Mouse (Mus musculus): Measurements from ENCODE around the gene Ptar1. TPM values are rescaled to one million over a fixed set of nuclear protein-coding genes. Genes with fewer than 3 reads are reported as not detected.
"Not testable (repeated sequence)": the region's sequence is repeated elsewhere in the genome, so short reads cannot be mapped to it uniquely, and the experiment has no call there.

Gene Ptar1
- total and polyA plus RNA-seq, 2 experiments from 2014 or later: 4.1 to 17.0 TPM

GRCm38 (mm10) chr19:23653154-23653553, 34.1 kb upstream of the Ptar1 start:
- Histone ChIP-seq H3K4me2 (ENCODE audit: low read depth, low read length) (no peak overlapping the region), H3K9me3 (replicated peaks; ENCODE audit: control insufficient read depth, low read length) (no peaks in the 10 kb centered on the region), H3K27me3 (ENCODE audit: control insufficient read depth, insufficient read depth, low read length) (no peaks in the 10 kb centered on the region), H3K27ac (ENCODE audit: low read depth) (no peak overlapping the region), H3K4me3 (ENCODE audit: low read depth, low read length) (no peak overlapping the region), H3K36me3 (replicated peaks; ENCODE audit: control insufficient read depth, insufficient read depth, low read length) (no peaks in the 10 kb centered on the region), H3K4me1 (ENCODE audit: control insufficient read depth, insufficient read depth) (no peaks in the 10 kb centered on the region; the same call in 1 of the 2 replicates), H3K9ac (replicated peaks; ENCODE audit: low read depth, low read length) (no peak overlapping the region)
- TF ChIP-seq CTCF (IDR thresholded peaks at IDR 0.05; ENCODE audit: low read depth) (no peak), EP300 (IDR thresholded peaks at IDR 0.05; ENCODE audit: low read depth) (no peak)
- WGBS: 88% methylated on average over 5 of the region's 5 CpGs
- ATAC-seq (ENCODE audit: insufficient read depth, low read depth): no peak
- no peak for DNase-seq (ENCODE audit: low spot score)

- ATAC-seq (ENCODE audit: insufficient read depth, low read depth) (no peak), DNase-seq (ENCODE audit: low spot score) (no peak)
- Histone ChIP-seq H3K27me3 (ENCODE audit: control insufficient read depth, insufficient read depth, low read length) (no peaks in the 10 kb centered on the region), H3K9me3 (replicated peaks; ENCODE audit: control insufficient read depth, low read length) (no peaks in the 10 kb centered on the region), H3K36me3 (replicated peaks; ENCODE audit: control insufficient read depth, insufficient read depth, low read length) (no peaks in the 10 kb centered on the region), H3K27ac (ENCODE audit: low read depth) (no peak overlapping the region), H3K4me1 (ENCODE audit: control insufficient read depth, insufficient read depth) (no peaks in the 10 kb centered on the region; the same call in 1 of the 2 replicates), H3K4me3 (ENCODE audit: low read depth, low read length) (no peak overlapping the region), H3K9ac (replicated peaks; ENCODE audit: low read depth, low read length) (no peak overlapping the region), H3K4me2 (ENCODE audit: low read depth, low read length) (no peak overlapping the region)
- TF ChIP-seq CTCF (IDR thresholded peaks at IDR 0.05; ENCODE audit: low read depth) (no peak), EP300 (IDR thresholded peaks at IDR 0.05; ENCODE audit: low read depth) (no peak)
- WGBS: 27% methylated on average over 12 of the region's 12 CpGs
These were observed 29.8 kb upstream of the Ptar1 start for GRCm38 (mm10) chr19:23657261-23657932.

GRCm38 (mm10) chr19:23658350-23658749, 28.9 kb upstream of the Ptar1 start:
- Histone ChIP-seq H3K4me3 (ENCODE audit: low read depth, low read length) (no peak overlapping the region), H3K9ac (replicated peaks; ENCODE audit: low read depth, low read length) (no peak overlapping the region), H3K27ac (ENCODE audit: low read depth) (no peak overlapping the region), H3K27me3 (ENCODE audit: control insufficient read depth, insufficient read depth, low read length) (no peaks in the 10 kb centered on the region), H3K4me2 (ENCODE audit: low read depth, low read length) (no peak overlapping the region), H3K4me1 (ENCODE audit: control insufficient read depth, insufficient read depth) (no peaks in the 10 kb centered on the region; the same call in 1 of the 2 replicates), H3K36me3 (replicated peaks; ENCODE audit: control insufficient read depth, insufficient read depth, low read length) (no peaks in the 10 kb centered on the region), H3K9me3 (replicated peaks; ENCODE audit: control insufficient read depth, low read length) (no peaks in the 10 kb centered on the region)
- no peak for TF ChIP-seq CTCF (IDR thresholded peaks at IDR 0.05; ENCODE audit: low read depth)
- TF ChIP-seq EP300 (IDR thresholded peaks at IDR 0.05; ENCODE audit: low read depth): no peak
- WGBS: 77% methylated on average over 4 of the region's 4 CpGs
- DNase-seq (ENCODE audit: low spot score): no peak
- no peak for ATAC-seq (ENCODE audit: insufficient read depth, low read depth)

- H3K36me3 ChIP-seq (replicated peaks; ENCODE audit: control insufficient read depth, insufficient read depth, low read length): no peaks in the 10 kb centered on the region
- no peak for DNase-seq (ENCODE audit: low spot score)
- H3K9ac ChIP-seq (replicated peaks; ENCODE audit: low read depth, low read length): no peak overlapping the region
- H3K27ac ChIP-seq (ENCODE audit: low read depth): no peak overlapping the region
- ATAC-seq (ENCODE audit: insufficient read depth, low read depth): no peak
- H3K9me3 ChIP-seq (replicated peaks; ENCODE audit: control insufficient read depth, low read length): no peaks in the 10 kb centered on the region
- H3K4me1 ChIP-seq (ENCODE audit: control insufficient read depth, insufficient read depth): no peaks in the 10 kb centered on the region
- H3K4me2 ChIP-seq (ENCODE audit: low read depth, low read length): no peak overlapping the region
- 80% methylated on average over 7 of the region's 7 CpGs for WGBS
- TF ChIP-seq EP300 (IDR thresholded peaks at IDR 0.05; ENCODE audit: low read depth): no peak
- no peak for TF ChIP-seq CTCF (IDR thresholded peaks at IDR 0.05; ENCODE audit: low read depth)
- no peak overlapping the region for H3K4me3 ChIP-seq (ENCODE audit: low read depth, low read length)
- H3K27me3 ChIP-seq (ENCODE audit: control insufficient read depth, insufficient read depth, low read length): no peaks in the 10 kb centered on the region
These were observed 23.1 kb upstream of the Ptar1 start for GRCm38 (mm10) chr19:23664083-23664482.

GRCm38 (mm10) chr19:23668142-23668655, 19.0 kb upstream of the Ptar1 start:
- no peak for DNase-seq (ENCODE audit: low spot score)
- TF ChIP-seq EP300 (IDR thresholded peaks at IDR 0.05; ENCODE audit: low read depth) (no peak), CTCF (IDR thresholded peaks at IDR 0.05; ENCODE audit: low read depth) (no peak)
- Histone ChIP-seq H3K27ac (ENCODE audit: low read depth) (no peak overlapping the region), H3K36me3 (replicated peaks; ENCODE audit: control insufficient read depth, insufficient read depth, low read length) (no peaks in the 10 kb centered on the region), H3K4me2 (ENCODE audit: low read depth, low read length) (no peak overlapping the region), H3K27me3 (ENCODE audit: control insufficient read depth, insufficient read depth, low read length) (no peaks in the 10 kb centered on the region), H3K9me3 (replicated peaks; ENCODE audit: control insufficient read depth, low read length) (no peaks in the 10 kb centered on the region), H3K9ac (replicated peaks; ENCODE audit: low read depth, low read length) (no peak overlapping the region), H3K4me1 (ENCODE audit: control insufficient read depth, insufficient read depth) (no peaks in the 10 kb centered on the region), H3K4me3 (ENCODE audit: low read depth, low read length) (no peak overlapping the region)
- ATAC-seq (ENCODE audit: insufficient read depth, low read depth): no peak
- WGBS: 76% methylated on average over 6 of the region's 6 CpGs

GRCm38 (mm10) chr19:23673021-23673420, 14.2 kb upstream of the Ptar1 start:
- TF ChIP-seq CTCF (IDR thresholded peaks at IDR 0.05; ENCODE audit: low read depth) (no peak), EP300 (IDR thresholded peaks at IDR 0.05; ENCODE audit: low read depth) (no peak)
- no peaks in the 10 kb centered on the region for H3K9me3 ChIP-seq (replicated peaks; ENCODE audit: control insufficient read depth, low read length)
- H3K9ac ChIP-seq (replicated peaks; ENCODE audit: low read depth, low read length): no peak overlapping the region
- DNase-seq (ENCODE audit: low spot score): no peak
- no peak overlapping the region for H3K4me3 ChIP-seq (ENCODE audit: low read depth, low read length)
- no peak overlapping the region for H3K4me2 ChIP-seq (ENCODE audit: low read depth, low read length)
- 45% methylated on average over 2 of the region's 2 CpGs for WGBS
- no peaks in the 10 kb centered on the region for H3K4me1 ChIP-seq (ENCODE audit: control insufficient read depth, insufficient read depth)
- ATAC-seq (ENCODE audit: insufficient read depth, low read depth): no peak
- H3K27me3 ChIP-seq (ENCODE audit: control insufficient read depth, insufficient read depth, low read length): no peaks in the 10 kb centered on the region
- H3K36me3 ChIP-seq (replicated peaks; ENCODE audit: control insufficient read depth, insufficient read depth, low read length): no peaks in the 10 kb centered on the region
- H3K27ac ChIP-seq (ENCODE audit: low read depth): no peak overlapping the region

GRCm38 (mm10) chr19:23675656-23676055, 11.6 kb upstream of the Ptar1 start:
- 85% methylated on average over 8 of the region's 8 CpGs for WGBS
- H3K36me3 ChIP-seq (replicated peaks; ENCODE audit: control insufficient read depth, insufficient read depth, low read length); H3K9ac ChIP-seq (replicated peaks; ENCODE audit: low read depth, low read length); ATAC-seq (ENCODE audit: insufficient read depth, low read depth); H3K9me3 ChIP-seq (replicated peaks; ENCODE audit: control insufficient read depth, low read length); DNase-seq (ENCODE audit: low spot score); H3K27me3 ChIP-seq (ENCODE audit: control insufficient read depth, insufficient read depth, low read length); H3K4me3 ChIP-seq (ENCODE audit: low read depth, low read length); H3K27ac ChIP-seq (ENCODE audit: low read depth); H3K4me2 ChIP-seq (ENCODE audit: low read depth, low read length); H3K4me1 ChIP-seq (ENCODE audit: control insufficient read depth, insufficient read depth): not testable (repeated sequence)
